Mouse (Mus musculus): ENCODE measurements around the gene Mrm3.

Gene Mrm3

GRCm38 (mm10) chr11:76291960-76292359 lies 48.4 kb downstream of the Mrm3 start:
- no peak for DNase-seq

DNA sequence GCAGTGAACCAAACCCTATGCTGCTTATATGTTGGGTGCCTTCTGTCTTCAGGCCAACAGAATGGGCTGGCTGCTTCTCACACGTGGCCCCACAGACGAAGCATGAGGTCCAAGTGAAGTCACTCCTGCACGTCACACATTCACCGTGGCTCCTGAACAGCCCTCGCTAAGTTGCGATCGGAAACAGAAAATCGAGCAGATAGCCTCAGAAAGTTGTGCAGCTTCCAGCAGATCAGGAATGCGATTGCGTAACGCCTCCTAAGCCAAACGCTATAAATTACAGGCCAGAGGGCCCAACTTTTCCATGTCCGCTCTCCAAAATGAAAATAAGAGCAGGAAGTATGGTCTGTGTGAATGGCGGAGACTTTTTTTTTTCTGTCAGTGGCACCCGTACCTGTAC lies 48.9 kb downstream of the Mrm3 start:
- DNase-seq = no peak

- no peak for DNase-seq
Measured at GRCm38 (mm10) chr11:76292831-76293230, 49.3 kb downstream of the Mrm3 start.

GRCm38 (mm10) chr11:76294078-76294477 lies 50.6 kb downstream of the Mrm3 start:
- DNase-seq = no peak

- DNase-seq = peak; percentile 62
Measured at GRCm38 (mm10) chr11:76294836-76295235, 51.3 kb downstream of the Mrm3 start.

DNA sequence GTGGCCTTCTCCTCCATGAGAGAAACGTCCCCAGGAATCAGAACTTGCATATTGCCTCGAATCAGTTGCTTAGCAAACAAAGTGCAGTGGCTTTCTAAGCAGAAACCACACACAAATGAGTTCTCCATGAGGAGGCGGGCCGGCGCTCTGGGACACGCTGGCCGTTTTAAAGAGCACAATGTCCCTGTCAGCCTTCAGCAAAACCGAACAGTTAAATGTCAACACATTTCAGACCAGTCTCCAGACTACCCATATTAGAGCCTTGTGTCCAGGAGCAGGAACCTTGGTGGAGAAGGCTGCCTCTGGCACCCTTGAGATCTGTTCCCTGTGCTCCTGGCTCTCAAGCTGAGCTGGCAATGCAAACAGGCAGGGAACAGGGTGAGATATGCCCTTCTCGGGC lies 53.7 kb downstream of the Mrm3 start:
- no peak for DNase-seq

DNA sequence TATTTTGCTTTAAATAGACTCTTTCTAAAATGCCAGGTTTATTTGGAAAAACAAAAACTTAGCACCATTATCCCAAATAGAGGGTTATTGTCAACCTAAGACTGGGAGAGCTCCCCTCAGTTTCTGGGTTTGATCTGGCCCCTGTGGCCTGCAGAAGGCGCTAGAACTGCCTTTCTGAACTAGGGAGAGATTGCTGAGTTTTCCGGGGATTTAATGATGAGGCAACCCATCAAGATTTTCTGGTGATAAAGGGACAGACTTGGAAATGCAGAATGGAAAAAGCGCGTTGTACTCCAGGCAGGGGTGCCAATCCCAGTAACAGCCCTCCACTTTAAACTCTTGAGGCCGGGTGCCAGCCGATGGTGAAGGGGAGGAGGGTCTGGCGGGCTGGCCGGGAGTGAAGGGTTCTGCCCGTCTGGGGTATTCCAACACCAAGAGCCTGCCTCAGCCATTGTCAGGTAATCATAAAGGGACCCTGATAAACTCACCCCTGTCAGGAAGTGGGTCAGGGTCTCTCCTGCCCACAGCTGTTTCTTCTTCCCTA lies 55.0 kb downstream of the Mrm3 start:
- DNase-seq = no peak
